Mouse (Mus musculus) Muller cell, postnatal 12 days (primary cell): ENCODE measurements around the gene Bcl6.

Source experiments
- DNase-seq: peaks from one replicate; pipeline ENCODE4 v3.0.0-alpha.2; 2015; ENCODE audit errors: inconsistent ontology term

The Bcl6 gene

GRCm38 (mm10) chr16:23991170-23991569, 2.5 kb upstream of the Bcl6 start:
- DNase-seq, result peak; percentile 81

- DNase-seq, result peak; percentile 31
Measured at GRCm38 (mm10) chr16:23990161-23990970, 1.7 kb upstream of the Bcl6 start.

- DNase-seq, result peak; percentile 40
Measured at GRCm38 (mm10) chr16:23989209-23990160, 833 bp upstream of the Bcl6 start.

GRCm38 (mm10) chr16:23988157-23988465, 541 bp downstream of the Bcl6 start:
- DNase-seq, result no peak

GRCm38 (mm10) chr16:23987341-23988156, 1.1 kb downstream of the Bcl6 start:
- DNase-seq, result peak; percentile 73

- peak; percentile 46 for DNase-seq
Measured at GRCm38 (mm10) chr16:23986871-23987270, 1.8 kb downstream of the Bcl6 start.

GRCm38 (mm10) chr16:23986176-23986575, 2.5 kb downstream of the Bcl6 start:
- DNase-seq, result peak; percentile 22

- DNase-seq, result peak; percentile 72
Measured at GRCm38 (mm10) chr16:23985467-23985861, 3.2 kb downstream of the Bcl6 start.

- DNase-seq, result peak; percentile 72
Measured at GRCm38 (mm10) chr16:23984760-23985466, 3.7 kb downstream of the Bcl6 start.

- peak; percentile 83 for DNase-seq
Measured at GRCm38 (mm10) chr16:23984183-23984582, 4.5 kb downstream of the Bcl6 start.

- peak; percentile 85 for DNase-seq
Measured at GRCm38 (mm10) chr16:23982891-23983588, 5.6 kb downstream of the Bcl6 start.

GRCm38 (mm10) chr16:23981925-23982851, 6.5 kb downstream of the Bcl6 start:
- peak; percentile 95 for DNase-seq

GRCm38 (mm10) chr16:23980991-23981720, 7.5 kb downstream of the Bcl6 start:
- peak; percentile 36 for DNase-seq

- peak; percentile 28 for DNase-seq
Measured at GRCm38 (mm10) chr16:23980201-23980870, 8.3 kb downstream of the Bcl6 start.

- DNase-seq, result no peak
Measured at GRCm38 (mm10) chr16:23979446-23979845, 9.2 kb downstream of the Bcl6 start.

- DNase-seq, result no peak
Measured at GRCm38 (mm10) chr16:23978495-23978894, 10.2 kb downstream of the Bcl6 start.

GRCm38 (mm10) chr16:23977732-23978131, 10.9 kb downstream of the Bcl6 start:
- no peak for DNase-seq

GRCm38 (mm10) chr16:23976196-23976595, 12.5 kb downstream of the Bcl6 start:
- DNase-seq, result no peak
